In genomic region chr13:50829879-50830550, GRCm38 (mm10) we compare ENCODE assay signal across 8 mouse cellular contexts.
DNase-seq lines count a peak whose midpoint lies in the region; ATAC-seq and TF ChIP-seq lines count a peak whose summit lies in the region.
"Not testable (repeated sequence)": the region's sequence is repeated elsewhere in the genome, so short reads cannot be mapped to it uniquely, and the experiment has no call there.

No protein-coding gene starts in this region.

- not testable (repeated sequence) for H3K36me3 ChIP-seq in forebrain, postnatal 0 days (ENCODE audit: insufficient read depth); hindbrain, embryonic 15.5 days; neural tube, embryonic 12.5 days

- H3K27ac ChIP-seq in forebrain, postnatal 0 days (ENCODE audit: low read depth, low read length); hindbrain, embryonic 15.5 days (replicated peaks); neural tube, embryonic 12.5 days: not testable (repeated sequence)

- not testable (repeated sequence) for H3K27me3 ChIP-seq in forebrain, postnatal 0 days (ENCODE audit: insufficient read depth, low read length); hindbrain, embryonic 15.5 days; neural tube, embryonic 12.5 days (replicated peaks)

- not testable (repeated sequence) for H3K4me3 ChIP-seq in forebrain, postnatal 0 days (ENCODE audit: low read depth, low read length); hindbrain, embryonic 15.5 days; neural tube, embryonic 12.5 days

- peak; percentile 18 for DNase-seq in 416B (ENCODE audit: low read depth)
- peak; percentile 20 for DNase-seq in adrenal gland, adult 2 months
- peak; percentile 54 for DNase-seq in embryo, embryonic 10.5 days (ENCODE audit: low spot score)
- DNase-seq in forebrain, postnatal 0 days = peak; percentile 29
- peak; percentile 4 for DNase-seq in kidney, postnatal 10 days

- not testable (repeated sequence) for H3K9ac ChIP-seq in forebrain, postnatal 0 days; hindbrain, embryonic 15.5 days; neural tube, embryonic 12.5 days

- peak; percentile 68 for ATAC-seq in forebrain, postnatal 0 days
- ATAC-seq in hindbrain, embryonic 15.5 days (ENCODE audit: low FRiP score, low read depth) = peak; percentile 91; the same call in 1 of the 2 replicates
- peak; percentile 49 for ATAC-seq in megakaryocyte, adult 5-6 weeks (ENCODE audit: poor library complexity, severe bottlenecking)
- ATAC-seq in neural tube, embryonic 12.5 days (ENCODE audit: low FRiP score, low read depth) = peak; percentile 72; the same call in 1 of the 2 replicates

- not testable (repeated sequence) for H3K9me3 ChIP-seq in forebrain, postnatal 0 days (ENCODE audit: low read length); hindbrain, embryonic 15.5 days; neural tube, embryonic 12.5 days

- TF ChIP-seq CTCF in forebrain, postnatal 0 days (IDR thresholded peaks at IDR 0.05; ENCODE audit: low read depth) = peak; percentile 51

- WGBS in forebrain, postnatal 0 days = 22% methylated on average over 4 of the region's 5 CpGs
- 30% methylated on average over 4 of the region's 5 CpGs for WGBS in hindbrain, embryonic 15.5 days
- WGBS in neural tube, embryonic 12.5 days = 18% methylated on average over 4 of the region's 5 CpGs

- H3K4me2 ChIP-seq in forebrain, postnatal 0 days (ENCODE audit: low read depth); hindbrain, embryonic 15.5 days; neural tube, embryonic 12.5 days (replicated peaks): not testable (repeated sequence)

- H3K4me1 ChIP-seq in forebrain, postnatal 0 days (ENCODE audit: insufficient read depth); hindbrain, embryonic 15.5 days (replicated peaks); neural tube, embryonic 12.5 days: not testable (repeated sequence)

Comparison
In these comparisons a context has a peak if more than half of its experiments do, and no peak if none do; other contexts are left out.
1. DNase-seq: peak in every context shown above with its lines; median percentile 54 in embryo, embryonic 10.5 days; 29 in forebrain, postnatal 0 days; 20 in adrenal gland, adult 2 months; 18 in 416B; 4 in kidney, postnatal 10 days.